Mouse (Mus musculus) adrenal gland, postnatal 4 days (tissue): ENCODE data around the gene Wdr72. TPM values are rescaled to one million over a fixed set of nuclear protein-coding genes. Genes with fewer than 3 reads are reported as not detected.

Source experiments
- DNase-seq, 2 experiments: peaks; one replicate each; pipeline ENCODE4 v3.0.0; 2021 to 2022; ENCODE audit warnings: low spot score in 2 of 2, mixed read lengths in 2 of 2
- total RNA-seq, 2 experiments: library from RNA; stranded (reverse); gene quantifications; 2 replicates each; pipeline ENCODE4 v1.2.3; 2021

Wdr72 gene
- total RNA-seq, 2 experiments from 2014 or later, result 0.17 to 1.1 TPM

DNA sequence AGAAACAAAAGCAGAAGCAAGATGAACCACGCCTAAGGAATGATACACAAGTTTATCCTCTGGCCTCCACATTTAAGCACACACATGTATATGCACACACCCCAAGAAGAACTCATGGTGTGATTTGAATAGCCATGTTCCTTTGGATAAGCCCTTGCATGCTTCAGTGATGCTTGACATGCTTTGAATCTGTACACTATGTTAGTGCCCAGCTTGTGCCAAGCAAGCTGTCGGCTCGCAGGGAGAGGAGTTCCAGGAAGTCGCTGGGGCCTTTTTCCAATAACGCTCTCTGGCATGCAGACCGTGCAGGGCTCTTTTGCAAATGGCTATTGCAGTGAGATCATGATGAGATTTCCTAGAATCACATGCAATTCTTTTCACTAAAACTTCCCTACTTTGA is 118.1 kb downstream of the Wdr72 start:
- DNase-seq, result no peak

- DNase-seq, result no peak
Measured at GRCm38 (mm10) chr9:74241292-74241691, 131.1 kb downstream of the Wdr72 start.

DNA sequence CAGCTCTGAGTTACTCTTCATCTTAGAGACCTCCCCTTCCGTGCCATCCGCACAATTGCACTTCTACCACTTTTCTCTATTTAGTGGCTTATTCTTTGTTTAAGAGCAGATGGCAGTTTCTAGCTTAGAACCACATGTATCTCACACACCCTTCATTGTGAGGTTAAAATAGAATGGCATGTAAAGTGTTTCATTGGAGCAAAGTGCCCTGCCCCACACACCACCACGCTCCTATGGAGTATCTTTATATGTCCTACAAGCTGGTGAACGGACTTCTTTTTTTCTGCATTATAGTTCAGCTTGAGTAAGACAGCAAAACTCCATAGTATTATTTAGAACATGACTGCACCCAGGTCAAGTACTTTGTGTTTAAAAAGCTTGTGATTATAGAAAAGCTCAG is 137.9 kb downstream of the Wdr72 start:
- no peak for DNase-seq

GRCm38 (mm10) chr9:74249486-74249885 is 139.3 kb downstream of the Wdr72 start:
- DNase-seq, result no peak

GRCm38 (mm10) chr9:74250522-74250921 is 140.4 kb downstream of the Wdr72 start:
- no peak for DNase-seq

DNA sequence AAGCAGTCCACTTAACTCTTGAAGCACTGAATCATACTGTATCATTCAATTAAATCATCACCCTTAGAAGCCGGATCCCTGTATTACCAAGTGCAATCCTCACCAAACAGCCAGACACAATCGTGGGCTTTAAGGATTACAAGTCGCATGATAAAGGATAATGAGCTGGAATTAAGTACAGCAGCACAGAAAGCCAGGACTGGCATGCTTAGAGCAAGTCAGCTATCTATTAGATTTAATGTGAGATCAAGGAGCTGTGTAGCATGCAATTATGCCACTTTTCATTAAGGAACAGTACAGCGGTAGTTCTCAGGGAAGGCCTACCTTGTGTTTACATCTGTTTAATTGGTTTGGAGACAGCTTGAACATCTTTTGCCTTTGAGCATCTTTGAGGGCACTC is 148.2 kb downstream of the Wdr72 start:
- DNase-seq, result no peak

DNA sequence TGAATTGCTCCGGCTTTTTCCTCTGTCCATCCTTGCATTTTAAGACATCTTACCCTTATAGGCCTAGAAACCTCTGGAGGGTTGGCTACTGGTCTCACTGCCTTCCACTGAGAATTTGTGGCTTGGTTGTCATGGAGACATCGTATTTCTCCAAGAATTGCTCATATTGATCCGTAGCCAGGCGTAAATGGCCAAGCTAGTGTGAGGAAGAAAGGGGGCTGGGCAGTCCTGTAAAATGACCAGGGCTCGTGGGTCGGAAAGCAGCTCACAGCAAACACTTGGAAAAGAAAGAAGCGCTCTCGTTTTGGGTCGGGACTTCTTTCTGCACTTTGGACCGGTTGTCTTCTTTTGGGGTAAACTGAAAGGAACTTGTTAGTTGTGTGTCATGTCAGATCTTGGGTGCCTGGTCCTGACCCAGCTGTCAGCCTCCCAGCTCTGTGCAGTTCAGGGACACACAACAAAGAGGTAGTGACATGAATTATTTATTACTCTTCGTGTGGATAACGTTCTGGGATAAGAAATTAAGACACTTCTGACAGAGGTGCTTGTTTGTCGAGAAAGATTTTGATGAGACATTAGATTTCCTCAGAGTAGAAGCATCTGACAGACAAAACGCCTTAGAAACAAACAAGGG is 167.7 kb downstream of the Wdr72 start:
- no peak for DNase-seq

DNA sequence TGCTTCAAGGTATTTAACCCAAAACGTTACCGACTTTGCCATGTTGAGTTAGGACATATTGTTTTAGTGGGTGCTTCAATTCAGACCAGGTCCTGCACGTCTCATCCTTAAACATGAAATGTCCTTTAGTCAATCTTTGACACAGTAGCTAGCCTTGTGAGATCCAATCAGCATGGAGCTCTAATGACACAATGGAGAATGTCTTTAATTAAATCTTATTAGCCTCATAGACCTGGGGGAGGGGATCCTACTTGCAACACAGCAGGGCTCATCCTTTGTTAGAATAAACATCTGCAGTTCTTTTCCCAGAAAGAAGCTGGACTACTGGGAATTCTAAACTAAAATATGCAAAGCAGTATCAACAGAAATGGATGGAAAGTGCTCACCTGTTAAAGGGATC is 171.9 kb downstream of the Wdr72 start:
- DNase-seq, result no peak

DNA sequence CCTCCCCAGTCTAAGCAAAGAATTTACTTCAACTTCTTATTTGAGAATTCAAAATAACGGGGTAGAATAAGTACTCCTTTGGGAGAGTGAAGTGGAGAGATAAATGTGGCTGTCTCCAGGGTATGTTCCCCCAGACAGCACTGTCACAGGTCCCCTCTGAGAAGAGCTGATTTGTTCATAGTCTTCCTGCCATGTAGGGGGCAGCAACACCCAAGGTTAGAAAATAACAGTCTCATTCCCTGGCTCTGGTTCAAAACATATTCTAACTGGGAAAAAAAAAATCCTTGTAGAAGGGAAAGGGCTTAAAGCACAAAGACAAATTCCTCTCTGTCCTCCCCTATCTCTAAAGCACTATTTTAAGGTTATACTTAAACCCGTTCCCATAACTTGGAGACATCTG is 176.1 kb downstream of the Wdr72 start:
- DNase-seq, result no peak

- no peak for DNase-seq
Measured at GRCm38 (mm10) chr9:74294479-74294878, 184.3 kb downstream of the Wdr72 start.

DNA sequence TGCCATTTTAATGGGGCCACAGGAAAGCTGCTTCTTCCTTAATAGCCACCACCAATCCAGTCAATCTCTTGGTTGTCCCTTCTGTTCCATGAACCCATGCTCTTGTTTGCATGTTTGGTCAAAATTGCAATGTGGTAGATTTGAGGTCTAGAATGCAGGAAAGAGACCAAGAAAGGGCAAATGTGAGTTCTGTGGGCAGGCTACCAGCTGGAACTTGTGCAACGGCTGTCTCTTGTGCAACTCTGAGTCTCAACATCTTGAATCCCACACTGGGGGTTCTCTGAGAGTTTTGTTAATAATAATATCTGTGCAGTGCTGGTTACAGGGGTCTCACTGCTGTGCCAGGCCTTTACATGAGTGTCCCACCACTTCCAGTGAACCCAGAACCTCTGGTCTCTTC is 208.6 kb downstream of the Wdr72 start:
- no peak for DNase-seq

DNA sequence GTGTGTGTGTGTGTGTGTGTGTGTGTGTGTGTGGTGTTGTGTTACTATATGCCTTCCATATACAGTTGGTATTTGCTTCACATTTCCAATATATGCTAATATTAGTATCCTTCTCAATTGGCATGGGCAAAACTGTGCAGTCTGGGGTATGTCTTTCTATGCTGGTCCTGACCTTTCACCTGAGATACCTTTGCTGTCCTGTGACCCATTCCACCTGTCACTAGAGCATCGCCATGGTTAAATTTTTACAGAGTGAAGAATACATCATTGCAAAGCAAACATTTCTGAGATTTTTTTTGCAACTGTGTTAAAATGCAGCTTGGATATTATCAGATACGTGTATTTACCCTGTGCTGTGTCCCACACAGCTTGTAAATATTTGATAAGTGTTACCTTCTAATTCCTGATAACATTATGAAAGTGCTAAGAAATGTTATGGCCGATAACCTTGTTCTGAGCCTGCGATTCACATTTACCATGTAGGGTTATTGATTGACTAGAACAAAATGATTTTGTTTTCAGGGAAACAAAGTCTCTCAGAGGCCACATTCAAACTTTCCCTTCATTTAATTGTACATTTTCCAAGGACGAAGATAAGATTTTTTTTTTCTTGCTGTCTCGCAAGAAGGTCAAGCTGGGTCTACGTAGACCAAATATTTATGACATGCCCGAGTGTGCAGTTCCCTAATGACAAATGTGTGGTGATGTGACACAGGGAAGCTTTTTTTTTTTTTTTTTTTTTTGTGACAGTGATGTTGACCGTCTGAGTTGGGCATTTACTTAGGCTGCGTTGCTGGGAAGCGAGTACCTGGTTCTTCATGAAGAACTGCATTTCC is 214.2 kb downstream of the Wdr72 start:
- DNase-seq, result no peak

- no peak for DNase-seq
Measured at GRCm38 (mm10) chr9:74324925-74325295, 214.8 kb downstream of the Wdr72 start.

DNA sequence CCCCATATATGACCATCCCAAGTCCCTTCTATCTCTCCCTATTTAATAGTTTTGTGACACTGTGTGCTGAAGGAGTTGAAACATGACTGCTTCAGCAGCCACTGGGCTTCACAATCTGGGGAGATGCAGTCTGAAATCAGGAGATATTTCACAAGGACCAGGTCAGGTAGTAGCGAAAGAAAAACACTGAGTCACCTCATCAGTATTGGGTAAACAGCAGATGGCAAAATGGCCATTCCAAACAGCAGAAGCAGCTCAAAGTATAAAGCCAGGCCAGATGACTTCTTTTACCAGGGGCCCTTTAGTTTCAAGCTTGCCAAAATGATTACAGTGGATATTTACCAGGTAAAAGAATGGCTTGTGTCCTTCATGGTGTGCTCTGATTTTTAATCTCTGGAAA is 215.8 kb downstream of the Wdr72 start:
- no peak for DNase-seq

DNA sequence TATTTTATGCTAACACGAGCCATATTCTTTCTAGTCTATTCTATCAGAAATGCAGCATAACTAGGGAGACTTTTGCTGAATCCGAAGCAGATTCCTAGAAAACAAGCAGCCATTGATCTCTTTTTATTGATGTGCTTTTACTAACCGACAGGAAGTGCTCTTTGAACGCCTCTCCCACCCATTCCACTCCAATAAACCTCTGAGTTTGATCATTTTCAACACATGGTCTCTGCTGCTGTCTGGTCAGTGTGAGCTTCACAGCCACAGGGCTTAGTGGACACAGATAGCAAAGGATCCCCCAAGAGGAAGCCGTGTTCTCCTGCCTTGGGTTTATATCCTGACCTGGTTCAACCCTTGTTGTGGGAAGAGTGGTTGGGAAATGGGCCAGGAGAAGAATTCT is 218.7 kb downstream of the Wdr72 start:
- no peak for DNase-seq

- no peak for DNase-seq
Measured at GRCm38 (mm10) chr9:74330706-74331495, 220.7 kb downstream of the Wdr72 start.

GRCm38 (mm10) chr9:74332321-74332720 is 222.2 kb downstream of the Wdr72 start:
- no peak for DNase-seq

Other genes with a start within 250 kb of the Wdr72 start
- under 1 TPM; 0.51 to 0.98 TPM for gene Unc13c, start 141.4 kb upstream of the Wdr72 start, total RNA-seq